Mouse (Mus musculus): ENCODE results near the gene Clca3a1.

The Clca3a1 gene

DNA sequence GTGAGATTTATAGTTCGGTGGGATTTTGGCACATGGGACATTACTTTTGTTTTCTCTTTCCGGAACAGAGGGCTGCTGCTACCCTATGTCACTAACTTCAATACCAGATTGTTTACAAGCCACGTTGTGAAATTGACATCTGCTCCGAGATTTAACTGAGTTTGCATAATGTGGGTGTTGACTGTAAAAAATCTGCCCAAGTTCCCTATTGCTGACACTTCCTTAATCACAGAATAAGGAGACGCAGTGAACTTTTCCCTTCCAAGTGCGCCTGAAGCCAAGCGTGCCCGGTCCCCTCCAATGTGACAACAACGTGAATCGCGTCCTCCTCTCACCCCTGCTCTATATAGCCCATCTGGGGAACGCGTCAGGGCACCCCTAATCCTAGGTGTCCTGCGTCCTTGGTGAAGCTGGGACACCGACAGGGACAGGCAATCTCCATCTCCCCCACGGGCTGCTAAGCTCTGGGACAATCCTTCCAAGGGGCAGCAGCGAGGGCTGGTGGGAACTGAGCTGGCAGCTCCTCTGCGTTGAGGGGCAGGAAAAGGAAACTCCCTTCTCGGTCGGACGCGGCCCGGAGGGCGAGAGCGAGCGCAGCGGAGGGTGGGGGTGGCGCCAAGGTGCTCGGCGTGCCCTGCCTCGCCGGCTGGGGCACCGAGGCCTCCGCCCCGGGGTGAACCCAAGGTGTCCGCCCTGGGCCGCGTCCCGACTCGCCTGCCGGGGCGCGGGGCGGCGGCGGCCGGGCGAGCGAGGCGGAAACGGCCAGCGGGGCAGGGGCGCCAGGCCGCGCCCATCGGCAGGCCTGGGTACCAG is 41.5 kb downstream of the Clca3a1 start:
- DNase-seq: peak; percentile 80

DNA sequence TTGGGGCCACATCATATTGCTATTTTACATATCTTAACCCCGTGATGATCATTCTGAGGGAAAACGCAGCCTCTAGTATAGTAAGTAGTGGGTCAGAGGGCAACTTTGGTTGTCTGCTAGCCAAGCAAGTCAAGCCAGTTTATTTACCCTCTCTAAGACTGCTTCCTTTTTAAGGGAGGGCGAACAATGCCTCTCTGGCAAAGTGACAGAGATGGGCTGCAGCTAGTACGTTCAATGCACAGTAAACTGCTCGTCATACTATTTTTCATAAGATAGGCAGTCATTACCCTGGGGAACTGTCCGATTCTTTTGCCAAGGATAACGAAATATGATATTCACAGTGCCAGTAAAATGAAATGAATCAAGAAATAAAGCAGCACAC is 42.1 kb downstream of the Clca3a1 start:
- peak; percentile 70 for DNase-seq

DNA sequence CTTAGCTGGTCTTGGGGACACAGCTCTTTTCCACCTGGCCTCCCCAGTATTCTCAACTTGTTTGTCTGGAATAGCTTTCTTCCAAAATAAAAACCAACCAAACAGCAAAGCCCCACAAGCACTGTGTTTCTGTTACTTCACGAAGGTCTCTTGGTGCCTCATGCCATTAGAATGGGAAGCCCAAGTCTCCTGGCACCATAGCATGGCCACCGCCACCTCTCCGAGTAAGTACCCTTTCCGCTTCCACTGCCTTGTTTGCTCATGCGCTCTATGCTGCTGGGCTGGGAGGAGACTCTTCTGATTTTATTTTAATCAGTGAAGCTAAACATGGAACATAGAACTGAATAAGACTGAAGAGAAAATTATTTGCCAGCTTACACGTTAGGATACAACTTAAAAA is 42.9 kb downstream of the Clca3a1 start:
- no peak for DNase-seq

DNA sequence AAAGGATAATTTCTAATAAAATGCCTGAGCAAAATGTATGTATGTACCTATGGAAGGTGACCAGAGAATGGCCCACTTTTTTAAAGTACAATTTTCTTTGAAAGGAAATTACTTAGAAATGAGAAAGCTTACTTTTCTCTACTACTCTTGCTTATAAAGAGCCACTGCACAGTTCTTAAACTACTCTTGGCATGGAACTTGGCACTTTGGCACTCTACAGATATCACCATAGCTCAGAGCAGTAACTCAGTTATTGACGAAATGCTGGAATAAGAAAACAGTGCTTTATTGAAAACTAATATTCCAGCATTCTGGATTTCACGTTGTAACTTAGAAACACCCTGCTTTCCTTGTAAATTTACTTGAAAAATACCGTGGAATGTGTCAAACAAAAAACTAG is 43.7 kb downstream of the Clca3a1 start:
- no peak for DNase-seq

DNA sequence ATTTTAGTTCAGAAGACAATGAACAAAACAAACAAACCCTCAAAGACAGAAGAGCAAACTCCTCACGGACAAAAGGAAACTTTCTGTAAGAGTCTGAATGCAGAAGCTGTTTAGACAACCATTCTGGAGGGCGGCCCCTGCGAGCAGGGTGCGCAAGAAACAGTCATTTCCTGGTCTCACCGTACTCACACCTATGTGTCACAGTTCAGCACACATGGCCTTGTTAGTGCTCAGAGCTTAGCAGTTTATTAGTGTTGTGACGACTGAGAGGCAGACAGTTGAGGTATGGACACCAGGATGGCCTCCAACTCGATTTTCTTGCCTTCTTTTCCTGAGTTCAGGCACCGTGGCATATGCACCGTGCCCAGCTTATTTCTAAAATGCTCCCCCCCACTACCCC is 44.9 kb downstream of the Clca3a1 start:
- DNase-seq: peak; percentile 19

DNA sequence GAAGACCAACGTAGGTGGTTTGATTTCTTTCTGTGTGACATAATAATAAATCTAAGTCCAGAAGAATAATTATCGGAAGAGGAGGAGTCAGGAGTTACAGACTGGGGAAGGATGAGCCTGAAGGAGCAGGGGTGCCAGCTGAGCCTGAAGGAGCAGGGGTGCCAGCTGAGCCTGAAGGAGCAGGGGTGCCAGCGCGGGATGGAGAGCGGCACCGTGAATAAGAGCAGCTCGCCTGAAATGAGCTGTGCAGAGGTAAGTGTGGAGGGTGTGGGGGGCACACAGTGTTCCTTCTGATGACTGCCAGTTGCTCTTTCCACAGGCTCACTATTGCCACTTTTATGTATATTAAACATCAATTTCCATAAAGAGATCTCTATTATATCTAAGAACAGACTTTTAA is 45.7 kb downstream of the Clca3a1 start:
- DNase-seq: no peak

DNA sequence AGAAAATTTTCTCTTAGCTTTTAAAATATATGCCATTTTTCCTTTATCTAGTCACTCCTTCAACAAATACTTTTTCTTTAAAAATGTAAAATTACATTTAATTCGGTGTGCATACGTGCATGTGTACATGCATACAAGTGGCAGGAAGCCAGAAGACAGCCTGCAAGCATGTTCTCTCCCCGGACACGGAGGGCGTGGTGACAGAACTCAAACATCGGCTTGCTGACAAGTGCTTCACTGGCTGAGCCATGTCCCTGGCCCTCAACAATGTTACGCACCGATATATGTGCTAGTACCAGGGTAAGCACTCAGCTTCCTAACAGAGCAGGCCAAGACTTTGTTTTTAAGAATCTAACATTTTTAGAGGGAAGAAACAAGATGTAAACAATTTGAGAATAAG is 46.2 kb downstream of the Clca3a1 start:
- DNase-seq: peak; percentile 31

DNA sequence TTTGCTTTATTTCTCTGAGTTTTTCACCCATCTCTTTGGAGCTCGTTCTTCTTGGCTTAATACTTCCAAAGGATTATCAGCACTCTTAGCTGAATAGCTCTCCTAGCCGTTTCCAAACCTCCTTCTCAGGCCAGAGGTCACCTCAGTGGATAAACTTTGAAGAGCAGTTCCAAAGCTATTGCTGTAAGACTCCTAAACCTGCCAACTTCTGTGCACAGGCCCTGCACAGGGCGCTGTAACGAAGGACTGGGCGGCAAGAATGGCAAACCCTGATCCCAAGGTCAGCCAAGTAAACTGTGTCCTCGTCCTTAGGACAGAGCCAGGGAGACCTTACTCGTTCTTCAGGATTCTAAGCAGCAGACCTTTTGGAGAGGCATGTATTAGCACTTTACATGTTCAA is 46.7 kb downstream of the Clca3a1 start:
- peak; percentile 30 for DNase-seq

DNA sequence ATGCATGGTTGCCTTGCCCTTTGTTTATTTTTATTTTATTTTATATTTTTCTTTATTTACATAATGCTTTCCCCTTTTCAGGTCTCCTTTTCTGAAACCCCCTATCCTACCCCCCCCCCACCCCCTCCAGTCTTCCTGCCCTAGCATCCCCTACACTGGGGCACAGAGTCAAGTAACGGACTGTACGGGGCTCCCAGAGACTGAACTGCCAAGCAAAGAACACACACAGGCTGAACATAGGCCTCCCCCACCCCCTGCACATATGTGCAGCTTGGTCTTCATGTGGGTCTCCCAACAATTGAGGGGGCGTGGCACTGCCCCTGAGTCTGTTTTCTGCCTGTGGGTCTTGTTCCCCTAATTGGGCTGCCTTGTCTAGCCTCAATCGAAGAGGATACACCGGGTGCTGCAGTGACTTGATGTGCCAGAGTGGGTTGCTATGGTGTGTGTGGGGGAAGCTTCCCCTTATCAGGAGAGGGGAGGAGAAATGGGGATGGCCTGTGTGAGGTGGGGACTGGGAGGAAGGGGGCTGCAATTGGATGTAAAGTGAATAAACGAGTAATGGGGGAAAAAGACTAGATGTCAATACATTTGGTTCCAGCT is 49.1 kb downstream of the Clca3a1 start:
- no peak for DNase-seq

DNA sequence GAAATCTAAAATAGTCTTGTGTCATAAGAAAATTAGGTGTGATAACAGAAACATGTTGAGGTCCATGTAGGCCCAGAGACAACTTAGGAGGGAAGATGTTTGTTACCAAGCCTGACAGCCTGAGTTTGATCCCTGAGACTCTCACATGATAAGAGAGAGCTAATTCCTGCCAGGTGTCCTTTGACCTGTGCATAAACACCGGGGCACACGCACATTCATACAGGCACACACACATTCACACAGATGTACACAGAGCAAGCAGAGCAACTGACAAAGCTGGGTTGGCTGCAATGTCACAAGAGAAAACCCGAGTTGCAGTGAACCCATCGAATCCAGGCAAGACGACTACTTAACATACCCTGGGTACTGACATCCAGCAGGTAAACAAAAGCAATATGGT is 52.2 kb downstream of the Clca3a1 start:
- no peak for DNase-seq

DNA sequence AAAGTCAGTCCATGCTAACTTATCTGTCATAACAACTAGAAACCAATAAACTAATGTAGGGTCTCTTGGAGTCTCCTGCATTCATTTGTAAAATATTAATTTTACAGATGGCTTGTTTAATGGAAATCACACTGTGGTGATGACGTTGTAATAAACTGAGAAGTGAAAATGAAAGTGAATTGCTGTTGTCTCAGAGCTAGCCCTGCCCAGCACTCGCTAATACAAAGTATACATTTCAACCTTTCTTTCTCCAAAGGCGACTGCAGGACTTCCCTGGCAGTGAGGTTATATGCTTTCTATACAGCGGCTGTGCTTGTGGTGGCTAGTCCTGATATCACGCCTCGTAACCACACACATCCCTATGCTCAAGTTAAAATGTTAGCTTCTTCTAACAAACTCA is 56.8 kb downstream of the Clca3a1 start:
- no peak for DNase-seq

DNA sequence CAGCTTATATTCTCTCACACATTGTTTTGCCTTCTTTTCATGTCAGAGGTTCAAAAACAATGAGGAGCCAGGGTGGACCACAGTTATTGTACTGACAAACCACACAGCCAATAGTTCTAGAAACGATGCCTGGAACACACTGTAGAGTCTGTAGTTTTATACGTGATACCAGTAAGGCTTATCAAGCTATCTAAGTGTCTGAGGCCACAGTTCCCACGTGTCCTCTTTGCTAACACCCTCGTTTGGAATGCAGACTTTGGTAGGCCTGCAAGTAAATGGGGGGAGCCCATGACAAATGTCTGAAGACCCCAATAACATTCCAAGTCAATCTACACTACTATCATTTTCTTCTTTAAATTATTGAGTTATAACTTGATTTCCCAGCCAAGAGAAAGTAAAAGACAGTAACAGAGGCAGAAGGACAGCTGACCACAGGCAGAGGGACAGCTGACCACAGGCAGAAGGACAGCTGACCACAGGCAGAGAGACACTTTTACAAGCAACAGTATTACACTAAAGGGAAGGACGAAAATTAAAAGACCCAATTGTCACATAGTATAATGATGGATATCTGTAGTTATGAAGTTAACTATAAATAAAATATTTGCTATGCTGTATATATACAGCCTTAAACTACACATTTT is 61.9 kb downstream of the Clca3a1 start:
- DNase-seq: no peak

DNA sequence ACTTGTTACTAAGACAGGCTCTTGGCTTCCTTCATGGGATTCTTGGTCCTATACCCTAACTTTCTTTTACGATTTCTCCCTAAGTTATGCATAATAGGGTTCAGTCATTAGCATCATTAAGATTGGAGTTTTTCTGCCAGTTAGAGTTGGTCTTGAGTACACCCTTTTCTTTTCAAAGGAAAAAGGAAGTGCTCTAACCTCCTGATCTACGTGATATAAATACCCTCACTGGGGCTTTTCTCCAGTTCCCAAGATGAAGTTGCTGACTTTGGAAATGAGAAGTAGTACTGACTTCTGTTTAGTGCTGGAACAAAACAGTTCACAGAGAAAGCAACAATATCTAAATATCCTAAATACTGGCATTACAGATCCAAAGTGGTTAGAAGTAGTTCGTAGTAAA is 62.8 kb downstream of the Clca3a1 start:
- no peak for DNase-seq

DNA sequence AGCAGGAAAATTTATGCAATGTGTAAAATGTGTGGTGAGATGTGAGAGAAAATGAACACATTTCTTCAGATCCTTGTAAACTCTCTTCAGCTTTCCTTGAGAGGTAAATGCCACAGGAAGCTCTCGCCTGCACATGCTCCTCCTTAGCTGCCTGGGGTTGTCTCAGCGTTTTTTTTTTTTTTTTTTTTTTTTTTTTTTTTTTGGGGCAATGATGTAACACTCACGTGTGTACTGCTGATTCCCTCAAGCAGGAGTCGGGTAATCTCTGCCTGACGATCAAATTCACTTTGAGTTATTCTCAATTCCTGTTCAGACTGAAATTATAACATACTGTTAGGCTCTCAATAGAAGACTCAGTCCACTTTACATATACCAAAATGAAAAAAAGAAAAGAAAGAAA is 63.6 kb downstream of the Clca3a1 start:
- DNase-seq: no peak

DNA sequence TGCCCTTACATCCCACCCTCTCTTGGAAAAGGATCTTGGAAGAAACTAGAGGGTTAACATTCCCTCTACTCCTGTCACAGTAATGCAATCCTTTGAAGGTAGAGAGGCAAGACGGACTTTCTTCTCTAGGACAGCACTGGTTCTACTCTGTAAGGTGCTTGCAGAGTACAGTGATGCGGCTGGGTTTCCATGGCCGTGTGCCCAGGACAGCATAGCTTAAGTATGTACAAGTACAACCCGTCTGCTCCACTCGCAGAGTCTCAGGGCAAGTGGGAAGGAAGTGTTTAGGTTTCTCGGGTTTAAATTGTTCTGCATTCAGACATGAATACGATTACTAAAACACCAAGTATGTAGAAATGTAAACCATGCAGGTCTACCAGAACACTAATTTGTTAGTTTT is 65.8 kb downstream of the Clca3a1 start:
- DNase-seq: no peak

DNA sequence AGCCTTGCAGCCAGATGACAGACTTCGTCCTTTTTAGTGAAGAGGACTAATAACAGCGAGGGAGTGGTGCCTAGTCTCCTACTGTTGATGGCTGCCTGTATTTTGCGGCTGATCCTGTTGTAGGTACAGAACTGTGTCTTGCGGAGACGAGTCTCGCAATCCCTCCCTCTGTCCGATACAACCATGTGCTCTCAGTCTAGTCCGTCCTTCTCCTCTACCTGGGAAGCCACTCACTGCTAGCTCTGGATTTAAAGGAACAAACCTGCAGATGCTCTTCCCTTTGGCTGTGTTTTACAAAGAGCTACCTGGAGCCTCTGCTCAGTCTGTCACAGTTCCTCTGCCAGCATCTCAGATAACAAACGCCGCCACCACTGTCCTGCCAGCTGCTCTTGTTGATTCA is 66.7 kb downstream of the Clca3a1 start:
- DNase-seq: no peak

DNA sequence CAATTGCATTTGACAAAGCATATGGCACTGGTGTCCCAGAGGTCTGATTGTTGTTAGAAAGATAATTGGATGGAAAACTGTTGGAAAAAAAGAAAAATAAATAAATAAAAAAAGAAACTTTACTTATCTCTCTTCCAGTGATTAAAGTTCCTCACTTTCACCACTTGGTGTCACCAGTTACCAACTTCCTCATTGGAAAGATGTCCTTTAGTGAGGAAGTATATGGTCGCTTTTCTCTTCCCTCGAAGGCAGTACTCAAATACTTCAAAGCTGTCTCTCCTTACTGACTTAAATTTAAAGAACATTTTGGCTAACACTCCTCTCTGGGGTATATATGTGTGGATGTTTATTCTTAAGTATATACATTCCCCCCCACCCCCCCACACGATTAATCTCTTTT is 68.7 kb downstream of the Clca3a1 start:
- DNase-seq: peak; percentile 55

DNA sequence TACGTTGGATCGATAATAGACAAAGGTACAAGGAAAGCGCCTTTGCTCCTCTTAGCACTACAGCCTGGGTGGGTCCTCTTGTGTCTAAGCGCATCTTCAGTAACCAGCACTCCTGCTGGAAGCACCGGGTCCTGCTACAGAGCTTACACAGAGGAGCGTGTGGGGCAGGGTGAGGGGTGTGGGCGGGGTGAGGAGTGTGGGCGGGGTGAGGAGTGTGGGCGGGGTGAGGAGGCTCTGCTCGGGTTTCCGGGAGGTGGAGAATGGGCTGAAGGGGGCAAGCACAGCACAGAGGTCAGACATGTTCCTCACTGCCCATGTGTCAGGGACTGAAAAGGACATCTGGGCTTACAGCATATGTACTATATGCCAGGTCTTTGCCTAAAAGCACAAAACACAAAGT is 71.5 kb downstream of the Clca3a1 start:
- peak; percentile 60 for DNase-seq

DNA sequence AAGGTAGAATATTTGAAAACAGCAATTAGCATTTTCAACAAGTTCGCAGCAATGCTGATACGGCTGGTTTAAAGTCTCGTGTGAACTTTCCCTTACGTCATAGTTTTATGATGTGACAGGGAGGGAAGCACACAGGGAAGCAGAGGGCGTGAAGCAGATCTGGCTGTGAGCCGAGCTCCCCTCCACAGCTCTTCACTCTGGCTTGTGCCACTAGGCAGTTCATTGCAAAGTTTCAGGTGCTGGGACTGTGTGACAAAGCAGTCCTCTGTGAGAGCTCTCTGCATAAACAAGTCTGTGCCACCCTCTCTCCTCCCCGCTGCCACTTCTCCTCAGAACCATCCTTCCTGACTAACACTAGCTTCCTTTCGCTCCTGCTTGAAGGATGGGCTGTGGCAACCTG is 72.5 kb downstream of the Clca3a1 start:
- DNase-seq: no peak

DNA sequence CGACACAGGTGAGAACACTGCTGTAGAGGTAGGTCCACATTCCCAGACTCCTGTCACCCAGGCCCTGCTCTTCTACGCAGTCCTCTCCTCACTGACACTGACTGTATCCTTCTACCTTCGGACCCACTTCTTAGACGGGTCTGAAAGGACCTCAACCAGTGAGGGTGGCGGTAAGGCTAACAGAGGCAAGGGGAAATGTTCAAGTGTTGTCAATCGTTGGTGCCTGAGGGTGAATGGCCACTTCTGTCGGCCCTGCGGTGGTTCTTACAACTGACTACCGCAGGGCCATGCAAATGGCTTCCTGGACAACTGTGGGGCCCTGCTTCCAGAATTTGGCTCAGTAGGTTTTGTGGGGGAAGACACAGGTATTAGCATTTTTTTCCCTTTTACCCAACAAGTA is 73.2 kb downstream of the Clca3a1 start:
- no peak for DNase-seq

DNA sequence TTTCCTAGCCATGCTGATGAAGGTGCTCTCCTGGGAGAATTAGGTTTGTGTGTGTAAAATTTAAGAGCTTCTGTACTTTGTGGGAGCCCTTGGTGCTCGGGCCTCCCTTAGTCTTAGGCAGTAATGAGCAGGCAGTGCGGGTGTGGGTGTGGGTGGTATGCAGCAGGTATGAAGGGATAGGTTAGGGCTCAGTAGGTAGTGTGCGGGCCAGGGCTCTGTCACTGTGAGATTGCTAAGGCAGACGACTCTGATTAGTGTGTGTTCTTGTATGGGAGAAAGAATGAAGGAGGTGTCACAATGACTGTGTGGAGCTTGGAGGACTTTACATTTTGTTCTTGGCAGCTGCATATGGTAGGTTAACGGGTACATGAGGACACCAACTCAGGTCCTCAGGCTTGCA is 74.6 kb downstream of the Clca3a1 start:
- DNase-seq: no peak

DNA sequence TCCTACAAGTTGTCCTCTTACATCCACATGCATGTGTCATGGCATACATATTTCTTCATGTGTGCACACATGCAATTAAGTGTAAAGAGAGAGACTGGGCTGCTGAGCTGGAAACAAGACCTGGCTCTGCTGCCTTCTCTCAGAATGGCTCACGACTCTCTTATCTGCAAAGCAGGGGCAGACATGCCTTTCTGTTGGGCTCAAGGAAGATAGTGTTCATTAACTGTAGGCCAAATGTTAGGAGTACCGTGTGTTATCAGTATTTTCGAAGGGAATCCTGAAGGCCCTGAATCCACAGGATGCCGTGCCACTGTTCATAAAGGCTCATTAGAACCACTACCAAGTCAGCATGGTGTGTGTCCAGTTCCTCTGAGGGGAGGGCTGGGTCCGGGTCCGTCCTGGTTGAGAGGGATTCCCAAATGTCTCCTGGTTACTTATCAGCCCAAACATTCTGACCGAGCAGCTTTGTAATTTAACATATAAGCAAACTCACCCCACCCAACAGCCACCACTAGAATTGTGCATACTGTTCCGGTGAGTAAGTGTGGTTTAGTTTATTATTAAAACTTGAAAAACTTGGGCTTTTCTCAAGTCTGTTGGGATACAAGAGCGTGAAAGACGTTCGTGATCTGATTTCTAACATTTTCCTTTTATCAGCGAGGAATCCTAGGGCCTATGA is 77.5 kb downstream of the Clca3a1 start:
- DNase-seq: no peak

DNA sequence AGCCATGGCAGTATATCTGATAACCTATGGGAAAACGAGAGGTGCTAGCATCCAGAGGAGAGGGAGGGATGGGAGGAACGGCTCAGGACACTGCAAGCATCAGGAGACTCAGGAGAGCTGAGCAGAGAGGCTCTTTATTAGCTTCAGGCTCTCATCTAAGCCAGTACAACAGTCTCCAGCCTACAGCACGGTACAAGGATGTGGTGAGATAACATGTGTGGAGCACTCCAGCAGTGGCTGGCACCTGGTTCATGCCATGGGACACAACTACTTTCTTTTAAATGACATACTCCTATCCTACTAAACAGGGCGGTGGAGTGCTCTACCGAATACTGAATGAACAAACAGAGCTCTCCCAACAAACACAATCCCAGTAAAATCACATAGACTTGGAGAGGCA is 79.2 kb downstream of the Clca3a1 start:
- DNase-seq: no peak

DNA sequence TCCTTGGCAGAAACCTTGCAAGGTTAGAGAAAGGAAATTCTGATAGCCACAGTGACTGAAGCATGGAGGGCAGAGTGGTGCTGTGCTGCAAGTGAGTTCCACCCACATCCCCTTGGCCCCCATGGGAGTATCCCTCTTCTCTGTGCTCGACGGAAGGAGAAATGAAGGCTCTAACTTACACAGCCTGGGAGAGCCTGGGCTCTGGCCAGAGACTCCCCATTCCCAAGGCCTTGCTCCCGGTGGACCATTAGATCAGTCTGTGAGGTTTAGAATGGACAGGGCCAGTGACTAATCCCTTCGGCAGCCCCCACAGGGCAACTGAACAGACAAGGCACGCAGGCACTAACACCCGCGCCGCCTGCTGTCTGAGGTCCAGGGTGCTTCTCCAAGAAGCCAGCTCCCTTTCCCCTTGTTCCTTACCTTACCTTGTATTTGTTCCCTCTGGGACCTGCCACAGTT is 81.0 kb downstream of the Clca3a1 start:
- DNase-seq: no peak

Data from lung, postnatal 10 days (tissue).